Mouse (Mus musculus): ENCODE results near the gene F830045P16Rik. TPM values are rescaled to one million over a fixed set of nuclear protein-coding genes. Genes with fewer than 3 reads are reported as not detected.
"Not testable (repeated sequence)": the region's sequence is repeated elsewhere in the genome, so short reads cannot be mapped to it uniquely, and the experiment has no call there.

The F830045P16Rik gene
- total and polyA plus RNA-seq, 3 experiments, result not detected

GRCm38 (mm10) chr2:129470839-129471238, 65.6 kb downstream of the F830045P16Rik start:
- peaks cover 0 to 6% of the 10 kb centered on the region in 2 experiments; a peak in 1 of 4 replicates for H3K4me1 ChIP-seq (ENCODE audit: control insufficient read depth in 1 of 2, insufficient read depth in 2 of 2)
- no peaks in the 10 kb centered on the region for H3K9me3 ChIP-seq (replicated peaks; ENCODE audit: low read length)
- dilution Hi-C loops (cut with MboI; ENCODE audit: extremely low pct_ligation_motif_present, extremely low pct_unique_long_range_greater_than_20kb, low sequenced_read_pairs) (no loop called here), in situ Hi-C loops (cut with MboI; ENCODE audit: low pct_ligation_motif_present, low pct_unique_long_range_greater_than_20kb, low sequenced_read_pairs) (no loop called here)
- no peak overlapping the region for H3K4me2 ChIP-seq (ENCODE audit: insufficient read depth, low read depth, poor library complexity, severe bottlenecking)
- no peaks in the 10 kb centered on the region for H3K79me2 ChIP-seq (replicated peaks; ENCODE audit: control insufficient read depth, extremely low read depth, insufficient read depth, poor library complexity, severe bottlenecking)
- no peak overlapping the region for H3K27ac ChIP-seq (ENCODE audit: insufficient read depth, low read depth)
- no peak for DNase-seq (ENCODE audit: extremely low read depth)
- no peaks in the 10 kb centered on the region for H3K36me3 ChIP-seq (replicated peaks in 1 of 2; ENCODE audit: control insufficient read depth in 1 of 2, insufficient read depth in 1 of 2, low read length in 1 of 2)
- no peaks in the 10 kb centered on the region for H3K27me3 ChIP-seq (replicated peaks)
- no peak overlapping the region for H3K9ac ChIP-seq (ENCODE audit: insufficient read depth, low read depth)
- no peak for TF ChIP-seq ZKSCAN1 (IDR thresholded peaks at IDR 0.05; ENCODE audit: borderline replicate concordance, low read depth, low read length)
- TF ChIP-seq USF2 (conservative IDR thresholded peaks at IDR 0.05; ENCODE audit: low read depth, low read length), result no peak
- no peak for TF ChIP-seq NRF1 (IDR thresholded peaks at IDR 0.05; ENCODE audit: low read depth, low read length)
- TF ChIP-seq TCF12 (IDR thresholded peaks at IDR 0.05; ENCODE audit: low read depth, low read length), result no peak
- no peak for TF ChIP-seq GABPA (IDR thresholded peaks at IDR 0.05; ENCODE audit: insufficient replicate concordance, low read depth, low read length)
- TF ChIP-seq JUN (IDR thresholded peaks at IDR 0.05; ENCODE audit: insufficient read depth, low read depth, low read length), result no peak
- TF ChIP-seq MYC (IDR thresholded peaks at IDR 0.05; ENCODE audit: low read depth, low read length), result no peak
- TF ChIP-seq ZC3H11A (IDR thresholded peaks at IDR 0.05; ENCODE audit: low read depth, low read length), result no peak
- no peak for TF ChIP-seq ETS1 (conservative IDR thresholded peaks at IDR 0.05; ENCODE audit: low read depth, low read length)
- no peak for TF ChIP-seq RAD21 (IDR thresholded peaks at IDR 0.05; ENCODE audit: low read depth, low read length)
- no peak for TF ChIP-seq CHD2 (IDR thresholded peaks at IDR 0.05; ENCODE audit: low read length)
- no peak for TF ChIP-seq EP300 (IDR thresholded peaks at IDR 0.05; ENCODE audit: low read length)
- TF ChIP-seq JUND (conservative IDR thresholded peaks at IDR 0.05; ENCODE audit: low read depth, low read length), result no peak
- no peak overlapping the region for H3K4me3 ChIP-seq (replicated peaks in 1 of 3; ENCODE audit: low read depth in 2 of 3, low read length in 2 of 3, poor library complexity in 1 of 3)

- H3K9ac ChIP-seq (ENCODE audit: insufficient read depth, low read depth); dilution Hi-C loops (cut with MboI; ENCODE audit: extremely low pct_ligation_motif_present, extremely low pct_unique_long_range_greater_than_20kb, low sequenced_read_pairs): not testable (repeated sequence)
- DNase-seq (ENCODE audit: extremely low read depth), result peak; percentile 33
These were observed 97.6 kb downstream of the F830045P16Rik start for GRCm38 (mm10) chr2:129438772-129439171.

More at GRCm38 (mm10) chr2:129438772-129439171, 97.6 kb downstream of the F830045P16Rik start:
- in situ Hi-C loops (cut with MboI; ENCODE audit: low pct_ligation_motif_present, low pct_unique_long_range_greater_than_20kb, low sequenced_read_pairs); H3K9me3 ChIP-seq (replicated peaks; ENCODE audit: low read length); H3K27me3 ChIP-seq (replicated peaks); H3K27ac ChIP-seq (ENCODE audit: insufficient read depth, low read depth); H3K4me2 ChIP-seq (ENCODE audit: insufficient read depth, low read depth, poor library complexity, severe bottlenecking); H3K4me1 ChIP-seq (ENCODE audit: control insufficient read depth in 1 of 2, insufficient read depth in 2 of 2); H3K4me3 ChIP-seq (replicated peaks in 1 of 3; ENCODE audit: low read depth in 2 of 3, low read length in 2 of 3, poor library complexity in 1 of 3); H3K36me3 ChIP-seq (replicated peaks in 1 of 2; ENCODE audit: control insufficient read depth in 1 of 2, insufficient read depth in 1 of 2, low read length in 1 of 2); H3K79me2 ChIP-seq (replicated peaks; ENCODE audit: control insufficient read depth, extremely low read depth, insufficient read depth, poor library complexity, severe bottlenecking): not testable (repeated sequence)
- TF ChIP-seq CTCF (conservative IDR thresholded peaks at IDR 0.05 in 1 of 2, IDR thresholded peaks at IDR 0.05 in 1 of 2; ENCODE audit: low read depth in 2 of 2, low read length in 2 of 2) (peak in 1 of 2 experiments; percentile 41; a peak in 2 of 4 replicates), SMC3 (IDR thresholded peaks at IDR 0.05; ENCODE audit: low read depth, low read length) (peak; percentile 10; the same call in 1 of the 2 replicates), RAD21 (IDR thresholded peaks at IDR 0.05; ENCODE audit: low read depth, low read length) (peak; percentile 18)
